Comparison of ENCODE assay signal across 25 mouse cellular contexts in the genomic region with DNA sequence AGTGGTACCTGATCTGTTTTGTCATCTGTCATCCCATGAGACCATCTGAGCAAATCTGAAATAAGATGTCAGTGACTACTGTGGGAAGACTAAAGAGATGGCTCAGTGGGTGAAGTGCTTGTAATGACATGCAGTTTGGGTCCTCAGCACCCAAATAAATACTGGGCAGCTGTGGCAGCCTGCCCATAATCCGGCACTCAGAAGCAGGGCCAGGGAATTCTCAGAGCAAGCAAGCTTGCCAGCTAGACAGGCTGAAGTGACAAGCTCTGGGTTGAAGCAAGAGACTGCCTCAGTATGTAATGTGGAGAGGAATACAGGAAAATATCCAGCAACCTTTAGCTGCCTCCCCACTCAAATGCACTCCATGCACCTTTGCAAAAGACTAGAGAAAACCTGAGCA. TPM values are rescaled to one million over a fixed set of nuclear protein-coding genes. Genes with fewer than 3 reads are reported as not detected.
DNase-seq lines count a peak whose midpoint lies in the region; ATAC-seq lines count a peak whose summit lies in the region.
"Had no signal": no experiment of that assay in that cellular context is flagged by ENCODE, and none has a peak within 500 bp of the region (broad histone marks: within the 10 kb centered on the region; RNA-seq: fewer than 3 reads in every experiment).

No protein-coding gene starts in this region.

- no peak overlapping the region for H3K27ac ChIP-seq in heart, embryonic 10.5 days
- no peak overlapping the region for H3K27ac ChIP-seq in midbrain, embryonic 14.5 days (replicated peaks; ENCODE audit: low read depth, low read length)
- H3K27ac ChIP-seq in midbrain, embryonic 11.5 days (ENCODE audit: low read depth, low read length): no peak overlapping the region
- peak overlapping the region; percentile 12; the same call in 1 of the 2 replicates for H3K27ac ChIP-seq in forebrain, embryonic 15.5 days (replicated peaks)
- H3K27ac ChIP-seq: heart, adult 2 months; heart, embryonic 15.5 days; stomach, embryonic 15.5 days had no signal

- H3K27me3 ChIP-seq in heart, embryonic 10.5 days (ENCODE audit: insufficient read depth, poor library complexity, severe bottlenecking): no peaks in the 10 kb centered on the region; the same call in 1 of the 2 replicates
- no peaks in the 10 kb centered on the region for H3K27me3 ChIP-seq in midbrain, embryonic 14.5 days (ENCODE audit: control insufficient read depth, insufficient read depth, low read length)
- H3K27me3 ChIP-seq in midbrain, embryonic 11.5 days (ENCODE audit: control insufficient read depth, insufficient read depth, low read length): no peaks in the 10 kb centered on the region
- H3K27me3 ChIP-seq in forebrain, embryonic 15.5 days: no peaks in the 10 kb centered on the region
- H3K27me3 ChIP-seq: CH12.LX; heart, embryonic 15.5 days; stomach, embryonic 15.5 days had no signal

- no peaks in the 10 kb centered on the region for H3K9me3 ChIP-seq in heart, embryonic 10.5 days
- no peaks in the 10 kb centered on the region for H3K9me3 ChIP-seq in midbrain, embryonic 14.5 days (ENCODE audit: control insufficient read depth, low read length)
- H3K9me3 ChIP-seq in midbrain, embryonic 11.5 days (ENCODE audit: control insufficient read depth, low read length): no peaks in the 10 kb centered on the region
- H3K9me3 ChIP-seq in forebrain, embryonic 15.5 days: no peaks in the 10 kb centered on the region
- H3K9me3 ChIP-seq: G1E; heart, embryonic 15.5 days; stomach, embryonic 15.5 days had no signal

- H3K4me1 ChIP-seq in heart, embryonic 10.5 days: no peaks in the 10 kb centered on the region
- H3K4me1 ChIP-seq in midbrain, embryonic 14.5 days (ENCODE audit: control insufficient read depth, insufficient read depth, low read length): no peaks in the 10 kb centered on the region
- no peaks in the 10 kb centered on the region for H3K4me1 ChIP-seq in midbrain, embryonic 11.5 days (ENCODE audit: control insufficient read depth, insufficient read depth, low read length)
- H3K4me1 ChIP-seq in forebrain, embryonic 15.5 days: peaks cover 14% of the 10 kb centered on the region
- H3K4me1 ChIP-seq: heart, embryonic 15.5 days; stomach, embryonic 15.5 days had no signal

- ATAC-seq in midbrain, embryonic 14.5 days (ENCODE audit: low FRiP score, low TSS enrichment): no peak
- ATAC-seq in midbrain, embryonic 11.5 days (ENCODE audit: low FRiP score): no peak
- peak; percentile 61 for ATAC-seq in forebrain, embryonic 15.5 days (replicated peaks)
- ATAC-seq in erythroblast, adult 5-6 weeks (replicated peaks; ENCODE audit: low FRiP score, poor library complexity, severe bottlenecking): no peak
- ATAC-seq: inflammation-experienced regulatory T-cells, adult 6 months; Patski had no signal

- no peaks in the 10 kb centered on the region for H3K36me3 ChIP-seq in heart, embryonic 10.5 days
- no peaks in the 10 kb centered on the region for H3K36me3 ChIP-seq in midbrain, embryonic 14.5 days (ENCODE audit: control insufficient read depth, insufficient read depth, low read length)
- H3K36me3 ChIP-seq in midbrain, embryonic 11.5 days (ENCODE audit: control insufficient read depth, insufficient read depth, low read length): no peaks in the 10 kb centered on the region
- H3K36me3 ChIP-seq in forebrain, embryonic 15.5 days: no peaks in the 10 kb centered on the region
- H3K36me3 ChIP-seq: heart, embryonic 15.5 days; stomach, embryonic 15.5 days had no signal

- H3K4me3 ChIP-seq in heart, embryonic 10.5 days: no peak overlapping the region
- no peak overlapping the region for H3K4me3 ChIP-seq in midbrain, embryonic 14.5 days (replicated peaks; ENCODE audit: low read depth, low read length)
- no peak overlapping the region for H3K4me3 ChIP-seq in midbrain, embryonic 11.5 days (ENCODE audit: low read depth, low read length)
- H3K4me3 ChIP-seq in forebrain, embryonic 15.5 days: no peak overlapping the region
- H3K4me3 ChIP-seq: heart, adult 2 months; heart, embryonic 15.5 days; stomach, embryonic 15.5 days had no signal

- no peak overlapping the region for H3K9ac ChIP-seq in midbrain, embryonic 14.5 days (replicated peaks; ENCODE audit: low read length)
- H3K9ac ChIP-seq in midbrain, embryonic 11.5 days (ENCODE audit: low read length): no peak overlapping the region
- no peak overlapping the region for H3K9ac ChIP-seq in forebrain, embryonic 15.5 days (replicated peaks)
- H3K9ac ChIP-seq: heart, embryonic 15.5 days; stomach, embryonic 15.5 days had no signal

- H3K4me2 ChIP-seq in midbrain, embryonic 14.5 days (ENCODE audit: low read length): no peak overlapping the region
- H3K4me2 ChIP-seq in midbrain, embryonic 11.5 days: no peak overlapping the region
- no peak overlapping the region for H3K4me2 ChIP-seq in forebrain, embryonic 15.5 days (replicated peaks)
- H3K4me2 ChIP-seq: heart, embryonic 15.5 days; stomach, embryonic 15.5 days had no signal

- DNase-seq in heart, embryonic 10.5 days (ENCODE audit: low spot score): peak; percentile 39
- no peak for DNase-seq in heart, adult 8-10 months (ENCODE audit: low spot score)
- DNase-seq in midbrain, embryonic 14.5 days: peak; percentile 48
- DNase-seq in midbrain, embryonic 11.5 days (ENCODE audit: low spot score, missing footprints): no peak
- peak; percentile 30 for DNase-seq in brain, adult 2 months (ENCODE audit: low read depth, low spot score)
- DNase-seq: adrenal gland, adult 2 months; B cell, adult 2 months; cerebellum, adult 18-20 months; cerebellum, postnatal 36 days; embryo, embryonic 11 days; gastrocnemius, postnatal 14 days; heart, adult 2 months; heart, postnatal 4 days; kidney, adult 18-20 months; lung, postnatal 4 days; thymus, adult 18-20 months; thymus, postnatal 36 days had no signal

- 88% methylated on average over 1 of the region's 1 CpGs for WGBS in heart, embryonic 10.5 days
- 61% methylated on average over 1 of the region's 1 CpGs for WGBS in midbrain, embryonic 14.5 days
- 72% methylated on average over 1 of the region's 1 CpGs for WGBS in midbrain, embryonic 11.5 days
- WGBS in forebrain, embryonic 15.5 days: 40% methylated on average over 1 of the region's 1 CpGs

RNA-seq across cellular contexts. Expression of a gene that starts 58.6 kb away (rescaled TPM):
- polyA plus RNA-seq in heart, embryonic 10.5 days (2016; fragmentation: Nextera tagmentation; extraction: Ambion mirVana): 4.3 and 6.2 TPM in 2 replicates
- 1 to 10 TPM; 5.1 to 6.7 (median 5.6) TPM for total RNA-seq in heart, adult 8-10 months (2022)
- polyA plus RNA-seq in midbrain, embryonic 14.5 days (2014; fragmentation: Nextera tagmentation; extraction: Ambion mirVana): 21.6 and 33.5 TPM in 2 replicates
- 17.3 and 19.0 TPM in 2 replicates for polyA plus RNA-seq in midbrain, embryonic 11.5 days (2014; fragmentation: Nextera tagmentation; extraction: Ambion mirVana)
- 10.3 and 12.1 TPM in 2 replicates for polyA plus RNA-seq in forebrain, embryonic 15.5 days (2015; fragmentation: Nextera tagmentation; extraction: Ambion mirVana)
- total RNA-seq in erythroblast, adult 5-6 weeks (2015; ENCODE audit: low replicate concordance): 1.0 TPM in 1 of 2 replicates, not detected in the other
- total RNA-seq in erythroblast, adult 5-6 weeks (2017; ENCODE audit: low replicate concordance): not detected in 2 replicates

Comparison
In these comparisons a context has a peak if more than half of its experiments do, and no peak if none do; other contexts are left out.
1. DNase-seq: peak in heart, embryonic 10.5 days (single experiment), midbrain, embryonic 14.5 days (single experiment) and brain, adult 2 months (single experiment); none in heart, adult 8-10 months (single experiment) and midbrain, embryonic 11.5 days (single experiment).